Mouse (Mus musculus) liver, embryonic 13.5 days (tissue): ENCODE measurements around the gene Cpne2. TPM values are rescaled to one million over a fixed set of nuclear protein-coding genes. Genes with fewer than 3 reads are reported as not detected.

ENCODE experiments used
- ATAC-seq: fragments of 200-750 bp; cut with Nextera tagmentation; 2 replicates; pipeline ENCODE4 v1.8.0; 2017; ENCODE audit warnings: low read depth, mild to moderate bottlenecking, moderate number of reproducible peaks, moderate library complexity
- DNase-seq: peaks from one replicate; pipeline ENCODE4 v3.0.0; 2022
- H3K27ac ChIP-seq: fragments of 300-500 bp; sonication (generic); 2 replicates; pipeline ENCODE4 v1.5.1; 2015; ENCODE audit warnings: moderate library complexity, mild to moderate bottlenecking, inconsistent platforms
- H3K27me3 ChIP-seq: fragments of 300-500 bp; sonication (generic); 2 replicates; pipeline ENCODE4 v1.6.1; 2015; ENCODE audit warnings: mild to moderate bottlenecking, inconsistent platforms
- H3K36me3 ChIP-seq: fragments of 300-500 bp; sonication (generic); 2 replicates; pipeline ENCODE4 v1.6.1; 2015; ENCODE audit warnings: mild to moderate bottlenecking, inconsistent platforms
- H3K4me1 ChIP-seq: fragments of 300-500 bp; sonication (generic); replicated peaks from 2 replicates; pipeline ENCODE4 v1.6.1; 2015; ENCODE audit warnings: inconsistent platforms
- H3K4me2 ChIP-seq: fragments of 300-500 bp; sonication (generic); 2 replicates; pipeline ENCODE4 v1.6.1; 2015; ENCODE audit warnings: inconsistent platforms, mild to moderate bottlenecking, moderate library complexity
- H3K4me3 ChIP-seq: fragments of 300-500 bp; sonication (generic); replicated peaks from 2 replicates; pipeline ENCODE4 v1.5.1; 2015; ENCODE audit warnings: mild to moderate bottlenecking, inconsistent platforms
- H3K9ac ChIP-seq: fragments of 300-500 bp; sonication (generic); 2 replicates; pipeline ENCODE4 v1.6.1; 2015; ENCODE audit warnings: mild to moderate bottlenecking, inconsistent platforms
- H3K9me3 ChIP-seq: fragments of 300-500 bp; sonication (generic); replicated peaks from 2 replicates; pipeline ENCODE4 v1.6.1; 2016; ENCODE audit warnings: inconsistent platforms
- WGBS: fragments of 180-500 bp; shearing (Covaris S2); methylation state at CpG from one replicate; pipeline ENCODE4 v1.1.7; 2015; ENCODE audit not compliant: insufficient replicate concordance; 5-methylcytosine and 5-hydroxymethylcytosine counted together
- polyA plus RNA-seq: library from polyadenylated mRNA; unstranded; fragments of >200 nt; fragmentation: Nextera tagmentation; extraction: Ambion mirVana; gene quantifications from 2 replicates; pipeline ENCODE4 v1.2.1, GENCODE M21; 2015

The Cpne2 gene
- polyA plus RNA-seq, 1 experiment from 2014 or later = 2.1 TPM

DNA sequence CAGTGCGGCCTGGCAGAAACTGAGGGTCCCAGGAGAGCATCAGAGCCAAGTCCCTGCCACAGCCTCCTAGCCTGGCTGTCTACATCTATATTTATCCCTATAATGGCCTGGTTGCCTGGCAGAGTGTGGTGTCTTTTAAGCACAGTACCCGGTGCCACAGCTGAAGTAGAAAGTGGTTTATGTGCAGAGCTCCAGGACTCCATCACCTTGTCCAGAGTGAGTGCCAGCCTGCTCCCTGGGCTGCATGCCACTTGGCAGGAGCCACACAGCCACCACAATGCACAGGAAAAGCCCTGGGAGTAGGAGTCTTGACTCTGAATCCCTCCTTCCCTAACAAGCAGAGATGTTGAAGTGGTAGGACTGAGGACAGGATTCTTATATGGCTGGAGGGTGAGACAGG lies 4.7 kb downstream of the Cpne2 start:
- Histone ChIP-seq H3K9me3 (no peaks in the 10 kb centered on the region), H3K36me3 (no peaks in the 10 kb centered on the region), H3K27ac (no peak overlapping the region), H3K4me3 (no peak overlapping the region), H3K9ac (no peak overlapping the region), H3K27me3 (peaks cover 47% of the 10 kb centered on the region), H3K4me1 (peaks cover 7% of the 10 kb centered on the region; the same call in 1 of the 2 replicates), H3K4me2 (no peak overlapping the region)
- ATAC-seq (no peak), DNase-seq (no peak)
- 64% methylated on average over 2 of the region's 2 CpGs for WGBS

DNA sequence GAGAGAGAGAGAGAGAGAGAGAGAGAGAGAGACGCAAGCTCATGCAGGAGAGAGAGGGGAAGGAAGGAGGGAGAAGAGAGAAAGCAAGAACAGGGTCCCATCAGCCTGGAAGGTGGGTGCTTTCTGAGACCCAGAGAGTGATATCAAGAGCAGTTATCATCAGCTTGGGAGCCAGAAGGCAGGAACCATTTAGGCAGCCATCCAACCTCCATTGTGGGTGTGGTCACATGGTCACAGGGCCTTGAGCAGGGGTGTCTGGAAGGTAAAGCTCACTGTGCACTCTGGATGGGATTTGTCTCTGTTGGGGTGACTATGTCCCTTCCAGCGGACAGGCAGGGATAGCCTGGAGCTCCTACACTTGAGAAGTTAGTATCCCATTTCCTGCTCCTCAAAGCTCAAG lies 7.2 kb downstream of the Cpne2 start:
- DNase-seq (no peak), ATAC-seq (no peak)
- H3K36me3 ChIP-seq = no peaks in the 10 kb centered on the region
- H3K9ac ChIP-seq = no peak overlapping the region
- 78% methylated on average over 2 of the region's 2 CpGs for WGBS
- H3K4me1 ChIP-seq = no peaks in the 10 kb centered on the region
- no peak overlapping the region for H3K4me3 ChIP-seq
- H3K4me2 ChIP-seq = no peak overlapping the region
- no peaks in the 10 kb centered on the region for H3K9me3 ChIP-seq
- H3K27me3 ChIP-seq = peaks cover 21% of the 10 kb centered on the region
- no peak overlapping the region for H3K27ac ChIP-seq

DNA sequence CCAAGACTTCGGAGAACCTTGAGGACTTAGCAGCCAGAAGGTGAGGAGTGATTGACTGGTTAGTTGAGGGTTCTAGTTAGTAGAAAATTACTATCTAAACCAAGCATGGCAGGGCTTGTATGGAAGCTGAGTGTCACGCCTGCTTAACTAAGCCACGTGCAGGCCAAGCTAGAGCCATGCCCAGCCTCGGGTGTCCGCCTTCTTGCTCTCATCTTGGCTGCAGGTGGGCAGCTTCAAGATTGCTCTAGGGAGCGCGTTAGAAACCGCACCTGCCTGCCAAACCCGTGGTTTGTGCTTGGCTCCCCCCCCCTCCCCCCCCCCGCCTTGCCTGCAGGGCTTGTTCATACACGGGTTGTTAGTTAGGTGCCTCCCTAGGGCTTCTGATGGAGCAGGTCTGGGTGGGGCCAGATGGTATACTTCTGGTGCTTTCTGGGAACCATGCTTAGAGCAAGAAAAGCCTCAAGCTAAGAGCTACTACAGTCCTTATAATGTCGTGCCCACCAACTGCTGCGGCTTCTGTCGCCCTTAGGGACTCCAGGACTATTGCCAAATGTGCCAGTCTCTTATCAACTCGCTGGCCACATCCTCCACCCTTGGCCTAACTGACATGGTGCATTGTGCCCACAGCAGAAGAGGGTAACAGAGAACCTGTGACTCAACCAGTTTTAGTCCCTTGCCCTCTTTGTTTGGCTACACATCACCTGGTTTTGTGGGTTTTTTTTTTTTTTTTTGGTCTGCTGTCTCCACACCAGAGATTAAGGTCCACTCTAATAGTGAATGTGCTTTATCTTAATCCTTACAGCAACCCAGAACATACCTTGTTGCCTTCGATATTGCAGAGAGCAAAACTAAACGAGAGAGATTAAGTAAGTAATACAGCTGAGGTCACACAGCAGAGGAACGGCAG lies 8.4 kb downstream of the Cpne2 start:
- WGBS = 52% methylated on average over 18 of the region's 18 CpGs
- no peak for DNase-seq

DNA sequence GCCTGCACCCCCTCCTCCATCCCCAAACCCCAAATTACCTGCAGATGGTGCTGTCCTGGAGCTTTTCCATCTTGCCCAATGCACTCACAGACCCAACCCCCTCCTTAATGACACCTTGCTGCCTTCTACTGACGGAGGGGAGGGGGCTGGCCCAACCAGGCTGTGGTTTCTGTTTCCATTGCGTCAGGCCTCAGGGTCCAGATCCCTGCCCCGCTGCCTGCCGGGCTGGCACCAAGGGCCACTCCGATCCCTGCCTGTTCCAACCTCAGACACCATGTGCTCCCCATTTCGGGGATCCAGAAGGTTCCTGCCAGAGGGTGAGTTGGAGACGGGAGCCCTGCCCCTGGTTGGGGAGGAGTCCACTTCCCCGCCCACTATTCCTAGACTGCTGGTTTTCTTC lies 11.2 kb downstream of the Cpne2 start:
- H3K36me3 ChIP-seq = no peaks in the 10 kb centered on the region
- 55% methylated on average over 8 of the region's 8 CpGs for WGBS
- no peak overlapping the region for H3K4me2 ChIP-seq

More for the DNA sequence above, 8.4 kb downstream of the Cpne2 start:
- Histone ChIP-seq H3K9me3 (no peaks in the 10 kb centered on the region), H3K9ac (no peak overlapping the region), H3K4me2 (no peak overlapping the region), H3K27ac (no peak overlapping the region), H3K27me3 (peaks cover 10% of the 10 kb centered on the region), H3K4me3 (no peak overlapping the region), H3K4me1 (no peaks in the 10 kb centered on the region), H3K36me3 (no peaks in the 10 kb centered on the region)
- no peak for ATAC-seq

DNA sequence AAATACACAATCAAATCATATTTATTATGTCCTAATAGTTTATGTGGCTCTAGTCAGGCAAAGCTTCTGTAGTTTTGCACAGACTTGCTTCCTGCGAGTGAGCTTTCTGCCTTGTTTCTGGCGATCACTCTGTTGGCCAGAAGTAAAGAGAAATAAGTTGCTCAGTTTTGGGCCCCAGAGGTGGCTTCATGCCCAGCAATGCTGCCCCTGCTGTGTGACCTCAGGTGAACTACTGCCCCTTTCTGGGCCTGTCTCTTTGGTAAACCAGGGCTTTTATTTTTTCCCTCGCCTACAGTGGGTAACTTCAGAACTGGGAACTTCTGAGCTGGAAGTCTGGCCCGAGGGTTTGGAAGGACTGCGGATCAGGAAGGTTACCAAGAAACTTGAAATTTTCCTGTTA lies 16.3 kb downstream of the Cpne2 start:
- no peaks in the 10 kb centered on the region for H3K9me3 ChIP-seq
- no peaks in the 10 kb centered on the region for H3K36me3 ChIP-seq
- DNase-seq (no peak), ATAC-seq (no peak)
- no peak overlapping the region for H3K4me2 ChIP-seq
- no peak overlapping the region for H3K9ac ChIP-seq
- no peak overlapping the region for H3K4me3 ChIP-seq
- H3K27ac ChIP-seq = no peak overlapping the region
- H3K27me3 ChIP-seq = no peaks in the 10 kb centered on the region
- no peaks in the 10 kb centered on the region for H3K4me1 ChIP-seq
- 70% methylated on average over 5 of the region's 5 CpGs for WGBS

More for the DNA sequence above, 11.2 kb downstream of the Cpne2 start:
- ATAC-seq (no peak), DNase-seq (no peak)
- H3K9ac ChIP-seq = no peak overlapping the region
- H3K27ac ChIP-seq = no peak overlapping the region
- no peaks in the 10 kb centered on the region for H3K4me1 ChIP-seq
- no peak overlapping the region for H3K4me3 ChIP-seq
- no peaks in the 10 kb centered on the region for H3K27me3 ChIP-seq
- H3K9me3 ChIP-seq = no peaks in the 10 kb centered on the region

DNA sequence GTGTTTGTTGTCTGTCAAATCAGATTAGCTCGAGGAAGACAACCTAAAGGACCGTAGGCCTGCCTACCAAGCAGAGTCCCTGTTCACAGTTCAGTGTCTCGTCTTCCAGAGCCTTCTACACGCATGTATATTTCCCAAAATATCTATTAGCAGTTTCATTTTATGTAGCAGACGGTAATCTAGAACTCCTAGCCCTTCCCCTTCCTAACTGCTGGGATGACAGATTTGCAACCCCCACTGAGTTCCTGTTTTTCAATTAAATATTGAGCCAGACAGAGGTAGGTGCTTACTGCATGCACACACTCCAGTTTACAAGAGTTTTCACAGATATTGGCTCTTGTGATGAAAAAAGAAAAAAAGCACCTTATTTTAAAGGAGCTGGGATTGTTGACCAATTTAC lies 16.7 kb downstream of the Cpne2 start:
- no peak overlapping the region for H3K4me2 ChIP-seq
- no peak overlapping the region for H3K9ac ChIP-seq
- H3K9me3 ChIP-seq = no peaks in the 10 kb centered on the region
- ATAC-seq (no peak), DNase-seq (no peak)
- H3K36me3 ChIP-seq = no peaks in the 10 kb centered on the region
- no peaks in the 10 kb centered on the region for H3K4me1 ChIP-seq
- H3K4me3 ChIP-seq = no peak overlapping the region
- WGBS = 34% methylated on average over 5 of the region's 5 CpGs
- H3K27ac ChIP-seq = no peak overlapping the region
- H3K27me3 ChIP-seq = no peaks in the 10 kb centered on the region

DNA sequence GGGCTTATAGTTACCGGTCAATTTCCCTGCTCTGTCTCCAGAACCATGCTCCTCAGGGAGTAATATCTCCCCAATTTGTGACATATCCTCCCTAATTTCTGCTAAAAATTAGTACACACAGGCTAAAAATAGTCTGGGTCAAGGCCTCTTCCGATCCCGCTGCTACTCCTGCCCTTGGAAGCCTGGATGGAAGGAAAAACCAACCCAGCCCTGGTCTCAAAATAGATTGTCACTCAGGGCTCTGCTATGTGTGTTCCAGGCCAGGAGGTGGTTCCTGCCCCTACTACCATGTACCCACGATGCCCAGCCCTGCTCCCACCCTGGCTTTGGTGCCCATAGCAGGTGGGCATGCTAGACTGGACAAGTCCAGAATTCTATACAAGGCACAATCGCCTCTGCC lies 17.2 kb downstream of the Cpne2 start:
- H3K36me3 ChIP-seq = no peaks in the 10 kb centered on the region
- no peak overlapping the region for H3K27ac ChIP-seq
- ATAC-seq = no peak
- no peak overlapping the region for H3K4me3 ChIP-seq
- no peak for DNase-seq
- no peak overlapping the region for H3K9ac ChIP-seq
- no peaks in the 10 kb centered on the region for H3K4me1 ChIP-seq
- 70% methylated on average over 5 of the region's 5 CpGs for WGBS
- no peaks in the 10 kb centered on the region for H3K27me3 ChIP-seq
- H3K9me3 ChIP-seq = no peaks in the 10 kb centered on the region
- no peak overlapping the region for H3K4me2 ChIP-seq

DNA sequence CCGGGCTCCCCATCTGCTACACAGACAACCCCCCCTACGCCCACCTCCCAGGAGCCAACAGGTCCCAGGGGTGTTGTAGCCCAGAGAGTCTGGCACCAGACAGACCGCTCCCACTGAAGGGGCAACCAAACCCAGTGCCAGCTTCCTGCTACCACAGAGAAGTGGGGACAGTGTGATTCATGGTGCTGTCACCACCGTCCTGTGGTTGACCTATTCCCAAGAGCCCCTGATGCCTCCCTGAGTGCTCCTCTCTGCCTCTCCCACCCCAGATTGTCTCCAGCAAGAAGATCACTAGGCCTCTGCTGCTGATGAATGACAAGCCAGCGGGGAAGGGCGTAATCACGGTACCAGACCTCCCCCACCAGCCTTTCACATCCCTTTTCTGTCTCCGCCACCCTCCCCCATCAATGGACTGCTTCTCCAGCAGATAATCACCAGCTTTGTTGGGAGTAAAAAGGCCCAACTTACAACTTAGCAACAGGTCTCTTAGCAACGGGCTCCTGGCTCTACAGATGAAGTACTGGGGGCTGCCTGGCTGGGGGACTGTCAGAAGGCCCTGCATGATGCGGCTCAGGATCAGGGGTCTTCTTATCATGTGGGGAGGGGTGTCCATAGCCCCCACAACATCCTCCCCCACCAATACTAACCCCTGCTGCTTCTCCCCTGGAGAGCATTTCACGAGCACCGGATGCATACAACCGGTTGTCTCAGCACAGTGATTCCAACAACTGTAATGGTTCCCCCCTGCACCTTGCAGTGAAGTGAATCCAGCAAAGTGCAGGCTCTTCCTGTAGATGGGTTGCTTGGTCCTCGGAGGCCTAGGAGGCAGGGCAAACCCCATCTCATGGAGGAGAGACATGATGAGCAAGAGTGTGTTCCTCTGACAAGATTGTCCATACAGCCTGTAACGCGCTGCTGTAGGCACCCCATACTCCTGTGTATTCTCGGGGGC lies 19.0 kb downstream of the Cpne2 start:
- Histone ChIP-seq H3K27ac (no peak overlapping the region), H3K27me3 (no peaks in the 10 kb centered on the region), H3K36me3 (no peaks in the 10 kb centered on the region), H3K4me1 (no peaks in the 10 kb centered on the region), H3K9me3 (no peaks in the 10 kb centered on the region), H3K4me3 (no peak overlapping the region), H3K9ac (no peak overlapping the region), H3K4me2 (no peak overlapping the region)
- 54% methylated on average over 17 of the region's 17 CpGs for WGBS
- ATAC-seq (no peak), DNase-seq (no peak)

DNA sequence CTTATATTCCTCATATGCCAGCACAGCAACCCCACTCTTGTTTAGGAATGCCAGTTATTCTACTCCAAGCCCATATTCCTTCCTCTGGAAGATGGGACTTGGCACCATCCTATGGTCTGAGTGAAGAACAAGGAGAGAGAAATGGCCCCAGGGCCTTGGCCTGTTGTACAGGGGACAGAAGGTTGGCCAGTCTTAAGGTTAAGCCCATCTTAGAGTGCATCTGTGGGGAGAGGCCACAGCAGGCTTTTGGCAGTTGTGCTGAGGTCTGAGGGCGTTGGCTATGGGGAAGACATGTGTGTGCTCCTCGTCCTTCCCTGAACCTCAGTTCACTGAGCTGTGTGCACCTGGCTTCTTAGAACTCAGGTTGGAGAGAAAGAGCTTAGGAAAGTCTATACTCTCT lies 19.9 kb downstream of the Cpne2 start:
- Histone ChIP-seq H3K36me3 (no peaks in the 10 kb centered on the region), H3K4me1 (no peaks in the 10 kb centered on the region), H3K27me3 (no peaks in the 10 kb centered on the region), H3K4me2 (no peak overlapping the region), H3K27ac (no peak overlapping the region), H3K4me3 (no peak overlapping the region), H3K9me3 (no peaks in the 10 kb centered on the region), H3K9ac (no peak overlapping the region)
- WGBS = 50% methylated on average over 2 of the region's 2 CpGs
- DNase-seq (no peak), ATAC-seq (no peak)

DNA sequence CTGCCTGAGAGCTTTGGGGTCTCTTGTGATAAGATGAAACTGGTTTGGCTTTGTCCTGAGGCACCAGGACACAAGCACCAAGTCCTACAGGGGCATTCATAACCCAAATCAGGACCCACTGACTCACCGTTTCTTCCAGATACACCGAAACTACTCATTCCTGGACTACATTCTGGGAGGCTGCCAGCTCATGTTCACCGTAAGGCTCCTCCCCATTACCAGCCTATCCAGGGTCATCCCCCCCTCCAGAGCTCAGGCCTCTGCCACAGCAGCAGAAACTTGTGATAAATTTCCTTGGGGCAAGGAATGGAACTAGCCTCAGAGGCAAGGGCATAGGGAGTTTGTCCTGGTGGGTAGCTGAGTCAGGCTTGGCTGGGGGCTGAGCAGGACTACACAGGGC lies 24.5 kb downstream of the Cpne2 start:
- ATAC-seq (no peak), DNase-seq (no peak)
- Histone ChIP-seq H3K4me2 (no peak overlapping the region), H3K27me3 (no peaks in the 10 kb centered on the region), H3K9ac (no peak overlapping the region), H3K4me3 (no peak overlapping the region), H3K27ac (no peak overlapping the region), H3K36me3 (no peaks in the 10 kb centered on the region), H3K9me3 (no peaks in the 10 kb centered on the region), H3K4me1 (no peaks in the 10 kb centered on the region)
- 78% methylated on average over 3 of the region's 3 CpGs for WGBS

DNA sequence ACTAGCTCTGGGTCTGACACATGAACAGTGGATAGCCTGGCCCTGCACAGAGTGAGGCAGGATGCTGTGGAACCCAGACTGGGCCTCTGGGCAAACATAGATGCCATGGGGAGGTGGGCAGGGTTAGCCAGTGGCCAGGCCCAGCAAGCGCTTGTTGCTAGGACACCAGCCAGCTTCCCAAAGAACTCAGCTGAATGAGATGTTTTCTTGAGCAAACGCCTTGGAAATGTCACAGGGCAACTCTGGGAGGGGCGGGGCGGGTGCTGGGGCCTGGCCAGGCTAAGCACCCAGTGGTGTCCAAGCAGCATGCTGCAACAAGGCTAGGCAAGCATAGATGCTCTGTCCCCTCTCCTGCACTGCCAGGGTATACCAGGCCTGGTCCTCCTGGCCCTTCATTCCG lies 28.5 kb downstream of the Cpne2 start:
- 55% methylated on average over 5 of the region's 5 CpGs for WGBS

More for the DNA sequence above, 28.5 kb downstream of the Cpne2 start:
- H3K9ac ChIP-seq = no peak overlapping the region
- ATAC-seq = no peak
- no peak overlapping the region for H3K27ac ChIP-seq
- no peak for DNase-seq
- no peaks in the 10 kb centered on the region for H3K9me3 ChIP-seq
- no peaks in the 10 kb centered on the region for H3K4me1 ChIP-seq
- H3K4me3 ChIP-seq = no peak overlapping the region
- H3K27me3 ChIP-seq = 0 out of 2 replicates have a peak, but pooled peaks cover 2% of the 10 kb centered on the region
- H3K4me2 ChIP-seq = no peak overlapping the region
- H3K36me3 ChIP-seq = no peaks in the 10 kb centered on the region
